Mouse (Mus musculus) megakaryocyte, embryonic 14.5 days (primary cell): ENCODE data around the gene Nubp1.

Experiments used
- FLI1 ChIP-seq: IDR thresholded peaks from 2 replicates; pipeline ENCODE4 v1.6.1; 2012; ENCODE audit warnings: low read length, inconsistent platforms, mixed read lengths
- GATA1 ChIP-seq: IDR thresholded peaks from 3 replicates; pipeline ENCODE4 v1.6.1; 2012; ENCODE audit warnings: mixed read lengths, low read length, inconsistent platforms, borderline replicate concordance

DNA sequence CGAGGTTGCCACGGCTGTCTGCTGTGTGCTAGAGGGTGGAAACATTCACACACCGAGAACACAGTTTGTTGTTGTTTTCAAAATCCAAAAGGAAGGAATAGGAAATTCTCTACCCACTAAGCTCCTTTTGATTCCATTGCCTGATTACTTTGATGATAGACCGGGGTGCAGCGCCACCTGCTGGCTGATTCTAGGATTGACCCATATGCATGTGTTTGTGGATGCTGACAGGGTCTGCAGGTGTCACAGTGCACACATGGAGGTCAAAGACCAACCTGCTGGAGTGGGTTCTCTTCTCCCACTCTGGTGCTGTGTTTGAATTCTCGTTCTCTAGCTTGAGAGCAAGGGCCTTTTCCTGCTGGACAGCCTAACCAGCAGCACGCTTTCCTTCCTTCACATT, 12.6 kb upstream of the Nubp1 start:
- TF ChIP-seq FLI1: no peak
- no peak for TF ChIP-seq GATA1
